Mouse (Mus musculus) embryonic facial prominence, embryonic 10.5 days (tissue): ENCODE measurements around the gene Creb3l4. TPM values are rescaled to one million over a fixed set of nuclear protein-coding genes. Genes with fewer than 3 reads are reported as not detected.
A peak's percentile ranks its signal among the peaks of the same experiment; 100 is the strongest.

Source experiments
- DNase-seq: peaks from one replicate; pipeline ENCODE4 v3.0.0-alpha.2; 2017; ENCODE audit warnings: low spot score
- H3K27ac ChIP-seq: fragments of 300-500 bp; sonication (generic); replicated peaks from 2 replicates; pipeline ENCODE4 v1.5.1; 2016; ENCODE audit warnings: mild to moderate bottlenecking
- H3K27me3 ChIP-seq: fragments of 300-500 bp; sonication (generic); replicated peaks from 2 replicates; pipeline ENCODE4 v1.6.1; 2016; ENCODE audit warnings: low read depth, mild to moderate bottlenecking; ENCODE audit not compliant: poor library complexity, severe bottlenecking
- H3K36me3 ChIP-seq: fragments of 300-500 bp; sonication (generic); replicated peaks from 2 replicates; pipeline ENCODE4 v1.6.1; 2016; ENCODE audit warnings: mild to moderate bottlenecking, moderate library complexity
- H3K4me1 ChIP-seq: fragments of 300-500 bp; sonication (generic); 2 replicates; pipeline ENCODE4 v1.6.1; 2016
- H3K4me3 ChIP-seq: fragments of 300-500 bp; sonication (generic); 2 replicates; pipeline ENCODE4 v1.5.1; 2016; ENCODE audit warnings: mild to moderate bottlenecking, moderate library complexity
- H3K9me3 ChIP-seq: fragments of 300-500 bp; sonication (generic); 2 replicates; pipeline ENCODE4 v1.6.1; 2016; ENCODE audit warnings: mild to moderate bottlenecking
- WGBS: fragments of 180-500 bp; shearing (Covaris S2); methylation state at CpG from one replicate; pipeline ENCODE4 v1.1.7; 2016; 5-methylcytosine and 5-hydroxymethylcytosine counted together
- polyA plus RNA-seq: library from polyadenylated mRNA; unstranded; fragments of >200 nt; fragmentation: Nextera tagmentation; extraction: Ambion mirVana; gene quantifications from 2 replicates; pipeline ENCODE4 v1.2.1, GENCODE M21; 2016

Creb3l4 gene
- polyA plus RNA-seq, 1 experiment from 2014 or later, result 6.1 TPM

- DNase-seq, result peak; percentile 62
- Histone ChIP-seq H3K36me3 (peaks cover 20% of the 10 kb centered on the region), H3K27ac (peak overlapping the region; percentile 87), H3K27me3 (no peaks in the 10 kb centered on the region), H3K4me1 (peaks cover 29% of the 10 kb centered on the region), H3K4me3 (peak overlapping the region; percentile 71), H3K9me3 (0 out of 2 replicates have a peak, but pooled peaks cover 2% of the 10 kb centered on the region)
- 16% methylated on average over 6 of the region's 6 CpGs for WGBS
Observed at GRCm38 (mm10) chr3:90220088-90220487, 23.2 kb downstream of the Creb3l4 start.

- no peaks in the 10 kb centered on the region for H3K27me3 ChIP-seq
- no peak for DNase-seq
- no peak overlapping the region for H3K4me3 ChIP-seq
- WGBS, result 30% methylated on average over 1 of the region's 1 CpGs
- peaks cover 18% of the 10 kb centered on the region for H3K36me3 ChIP-seq
- no peaks in the 10 kb centered on the region for H3K9me3 ChIP-seq
- no peak overlapping the region for H3K27ac ChIP-seq
- H3K4me1 ChIP-seq, result peaks cover 36% of the 10 kb centered on the region
Observed at GRCm38 (mm10) chr3:90215825-90216380, 27.4 kb downstream of the Creb3l4 start.

GRCm38 (mm10) chr3:90213956-90214684 lies 29.2 kb downstream of the Creb3l4 start:
- Histone ChIP-seq H3K36me3 (peaks cover 36% of the 10 kb centered on the region), H3K4me1 (peaks cover 24% of the 10 kb centered on the region), H3K4me3 (peak overlapping the region; percentile 94), H3K9me3 (no peaks in the 10 kb centered on the region), H3K27ac (peak overlapping the region; percentile 98), H3K27me3 (no peaks in the 10 kb centered on the region)
- WGBS, result 15% methylated on average over 12 of the region's 12 CpGs
- peak; percentile 25 for DNase-seq

- peak; percentile 90 for DNase-seq
- peaks cover 43% of the 10 kb centered on the region for H3K36me3 ChIP-seq
- H3K27me3 ChIP-seq, result no peaks in the 10 kb centered on the region
- H3K4me1 ChIP-seq, result peaks cover 24% of the 10 kb centered on the region
- no peaks in the 10 kb centered on the region for H3K9me3 ChIP-seq
- WGBS, result under 1% methylated on average over 42 of the region's 42 CpGs
- peak within 1 kb of the TSS; percentile 94 for H3K4me3 ChIP-seq
- peak within 1 kb of the TSS; percentile 98 for H3K27ac ChIP-seq
Observed at GRCm38 (mm10) chr3:90213377-90213866, 29.9 kb downstream of the Creb3l4 start, which contains the start of the genes Rps27 and Rab13. Gene Rps27, minus strand, starts transcription at chr3:90213651. Gene Rab13, plus strand, starts transcription at chr3:90213695.

GRCm38 (mm10) chr3:90212723-90213122 lies 30.6 kb downstream of the Creb3l4 start:
- DNase-seq, result no peak
- 16% methylated on average over 5 of the region's 5 CpGs for WGBS
- Histone ChIP-seq H3K9me3 (no peaks in the 10 kb centered on the region), H3K36me3 (peaks cover 50% of the 10 kb centered on the region), H3K4me3 (peak overlapping the region; percentile 94), H3K27me3 (no peaks in the 10 kb centered on the region), H3K4me1 (peaks cover 24% of the 10 kb centered on the region), H3K27ac (peak overlapping the region; percentile 98)

- Histone ChIP-seq H3K4me3 (peak overlapping the region; percentile 94), H3K27ac (no peak overlapping the region), H3K36me3 (peaks cover 60% of the 10 kb centered on the region), H3K9me3 (no peaks in the 10 kb centered on the region), H3K4me1 (peaks cover 24% of the 10 kb centered on the region), H3K27me3 (no peaks in the 10 kb centered on the region)
- DNase-seq, result no peak
- WGBS, result 82% methylated on average over 13 of the region's 13 CpGs
Observed at GRCm38 (mm10) chr3:90211475-90212398, 31.6 kb downstream of the Creb3l4 start.

- Histone ChIP-seq H3K27me3 (no peaks in the 10 kb centered on the region), H3K9me3 (no peaks in the 10 kb centered on the region), H3K4me3 (no peak overlapping the region), H3K27ac (no peak overlapping the region), H3K36me3 (peaks cover 70% of the 10 kb centered on the region), H3K4me1 (peaks cover 24% of the 10 kb centered on the region)
- DNase-seq, result no peak
- 92% methylated on average over 5 of the region's 5 CpGs for WGBS
Observed at GRCm38 (mm10) chr3:90209908-90210566, 33.3 kb downstream of the Creb3l4 start.

- H3K4me1 ChIP-seq, result peaks cover 18% of the 10 kb centered on the region
- no peaks in the 10 kb centered on the region for H3K9me3 ChIP-seq
- no peaks in the 10 kb centered on the region for H3K27me3 ChIP-seq
- peaks cover 71% of the 10 kb centered on the region for H3K36me3 ChIP-seq
- H3K27ac ChIP-seq, result no peak overlapping the region
- WGBS, result 88% methylated on average over 2 of the region's 2 CpGs
- no peak overlapping the region for H3K4me3 ChIP-seq
- no peak for DNase-seq
Observed at GRCm38 (mm10) chr3:90208662-90209061, 34.6 kb downstream of the Creb3l4 start.

- H3K9me3 ChIP-seq, result no peaks in the 10 kb centered on the region
- no peak for DNase-seq
Observed at GRCm38 (mm10) chr3:90204582-90204981, 38.7 kb downstream of the Creb3l4 start.

GRCm38 (mm10) chr3:90203619-90204018 lies 39.7 kb downstream of the Creb3l4 start:
- 79% methylated on average over 5 of the region's 5 CpGs for WGBS
- no peaks in the 10 kb centered on the region for H3K4me1 ChIP-seq
- DNase-seq, result no peak
- no peaks in the 10 kb centered on the region for H3K27me3 ChIP-seq
- H3K27ac ChIP-seq, result no peak overlapping the region
- no peak overlapping the region for H3K4me3 ChIP-seq
- no peaks in the 10 kb centered on the region for H3K9me3 ChIP-seq
- H3K36me3 ChIP-seq, result peaks cover 30% of the 10 kb centered on the region

More at GRCm38 (mm10) chr3:90204582-90204981, 38.7 kb downstream of the Creb3l4 start:
- Histone ChIP-seq H3K27ac (no peak overlapping the region), H3K4me3 (no peak overlapping the region), H3K27me3 (no peaks in the 10 kb centered on the region), H3K36me3 (peaks cover 40% of the 10 kb centered on the region), H3K4me1 (no peaks in the 10 kb centered on the region)
- WGBS, result 92% methylated on average over 2 of the region's 2 CpGs

- DNase-seq, result no peak
- Histone ChIP-seq H3K36me3 (peaks cover 23% of the 10 kb centered on the region), H3K4me3 (no peak overlapping the region), H3K27me3 (no peaks in the 10 kb centered on the region), H3K4me1 (no peaks in the 10 kb centered on the region), H3K27ac (no peak overlapping the region), H3K9me3 (no peaks in the 10 kb centered on the region)
- 77% methylated on average over 1 of the region's 1 CpGs for WGBS
Observed at GRCm38 (mm10) chr3:90202884-90203283, 40.4 kb downstream of the Creb3l4 start.

- 80% methylated on average over 1 of the region's 1 CpGs for WGBS
- no peaks in the 10 kb centered on the region for H3K27me3 ChIP-seq
- H3K9me3 ChIP-seq, result no peaks in the 10 kb centered on the region
- H3K4me1 ChIP-seq, result 0 out of 2 replicates have a peak, but pooled peaks cover 3% of the 10 kb centered on the region
- no peak overlapping the region for H3K27ac ChIP-seq
- no peak overlapping the region for H3K4me3 ChIP-seq
- no peak for DNase-seq
- H3K36me3 ChIP-seq, result no peaks in the 10 kb centered on the region
Observed at GRCm38 (mm10) chr3:90197548-90197947, 45.8 kb downstream of the Creb3l4 start.
